Mouse (Mus musculus) hindlimb bud, embryonic 11.5 days (tissue): ENCODE data around the gene 1700025G04Rik.
"Not testable (repeated sequence)": the region's sequence is repeated elsewhere in the genome, so short reads cannot be mapped to it uniquely, and the experiment has no call there.

Experiments used
- DNase-seq: peaks from one replicate; pipeline ENCODE4 v3.0.0-alpha.2; 2012; ENCODE audit warnings: low read depth, low spot score; ENCODE audit errors: extremely low spot score

The 1700025G04Rik gene

GRCm38 (mm10) chr1:151811456-151811855 lies 278.5 kb downstream of the 1700025G04Rik start:
- DNase-seq = no peak

GRCm38 (mm10) chr1:151810628-151811421 lies 279.1 kb downstream of the 1700025G04Rik start:
- DNase-seq = no peak

- DNase-seq = no peak
Measured at GRCm38 (mm10) chr1:151807286-151807685, 282.6 kb downstream of the 1700025G04Rik start.

GRCm38 (mm10) chr1:151802795-151803194 lies 287.1 kb downstream of the 1700025G04Rik start:
- not testable (repeated sequence) for DNase-seq
